Mouse (Mus musculus) forebrain, embryonic 16.5 days (tissue): ENCODE results near the gene Ube2cbp. TPM values are rescaled to one million over a fixed set of nuclear protein-coding genes. Genes with fewer than 3 reads are reported as not detected.
A peak's percentile ranks its signal among the peaks of the same experiment; 100 is the strongest.

Experiments used
- ATAC-seq: fragments of 200-750 bp; cut with Nextera tagmentation; 2 replicates; pipeline ENCODE4 v1.8.0; 2017; ENCODE audit warnings: mild to moderate bottlenecking, moderate library complexity
- H3K27ac ChIP-seq: fragments of 300-500 bp; sonication (generic); 2 replicates; pipeline ENCODE4 v1.5.1; 2014; ENCODE audit warnings: low read length, control low read depth
- H3K27me3 ChIP-seq: fragments of 300-500 bp; sonication (generic); replicated peaks from 2 replicates; pipeline ENCODE4 v1.6.1; 2014; ENCODE audit warnings: low read length; ENCODE audit not compliant: control insufficient read depth, insufficient read depth
- H3K36me3 ChIP-seq: fragments of 300-500 bp; sonication (generic); 2 replicates; pipeline ENCODE4 v1.6.1; 2014; ENCODE audit not compliant: control insufficient read depth, insufficient read depth
- H3K4me1 ChIP-seq: fragments of 300-500 bp; sonication (generic); replicated peaks from 2 replicates; pipeline ENCODE4 v1.6.1; 2014; ENCODE audit warnings: low read length; ENCODE audit not compliant: control insufficient read depth, insufficient read depth
- H3K4me2 ChIP-seq: fragments of 300-500 bp; sonication (generic); 2 replicates; pipeline ENCODE4 v1.6.1; 2014; ENCODE audit warnings: mild to moderate bottlenecking, low read length, control low read depth
- H3K4me3 ChIP-seq: fragments of 300-500 bp; sonication (generic); replicated peaks from 2 replicates; pipeline ENCODE4 v1.5.1; 2014; ENCODE audit warnings: mild to moderate bottlenecking, low read length, control low read depth
- H3K9ac ChIP-seq: fragments of 300-500 bp; sonication (generic); replicated peaks from 2 replicates; pipeline ENCODE4 v1.6.1; 2014; ENCODE audit warnings: low read depth, low read length, control low read depth
- H3K9me3 ChIP-seq: fragments of 300-500 bp; sonication (generic); 2 replicates; pipeline ENCODE4 v1.6.1; 2016; ENCODE audit warnings: low read length; ENCODE audit not compliant: control insufficient read depth
- WGBS: fragments of 180-500 bp; shearing (Covaris S2); extraction: QIAGEN DNeasy Blood & Tissue Kit; methylation state at CpG from one replicate; pipeline ENCODE4 v1.1.7; 2014; 5-methylcytosine and 5-hydroxymethylcytosine counted together
- polyA plus RNA-seq: library from polyadenylated mRNA; unstranded; fragments of >200 nt; fragmentation: Nextera tagmentation; extraction: Ambion mirVana; gene quantifications from 2 replicates; pipeline ENCODE4 v1.2.1, GENCODE M21; 2015

Gene Ube2cbp
- polyA plus RNA-seq, 1 experiment from 2014 or later = 5.1 TPM

GRCm38 (mm10) chr9:86442248-86442647 lies 22.5 kb downstream of the Ube2cbp start:
- H3K36me3 ChIP-seq = no peaks in the 10 kb centered on the region
- no peaks in the 10 kb centered on the region for H3K4me1 ChIP-seq
- no peaks in the 10 kb centered on the region for H3K27me3 ChIP-seq
- H3K9ac ChIP-seq = no peak overlapping the region
- H3K9me3 ChIP-seq = no peaks in the 10 kb centered on the region
- 77% methylated on average over 4 of the region's 4 CpGs for WGBS
- H3K4me3 ChIP-seq = no peak overlapping the region
- 0 out of 2 replicates have a peak, but pooled peaks have one; percentile 26 for ATAC-seq
- H3K27ac ChIP-seq = no peak overlapping the region
- no peak overlapping the region for H3K4me2 ChIP-seq

- Histone ChIP-seq H3K27me3 (no peaks in the 10 kb centered on the region), H3K9me3 (no peaks in the 10 kb centered on the region), H3K27ac (no peak overlapping the region), H3K9ac (no peak overlapping the region), H3K36me3 (no peaks in the 10 kb centered on the region), H3K4me3 (no peak overlapping the region), H3K4me1 (no peaks in the 10 kb centered on the region), H3K4me2 (no peak overlapping the region)
- WGBS = 51% methylated on average over 11 of the region's 11 CpGs
- ATAC-seq = no peak
Measured at GRCm38 (mm10) chr9:86438337-86439009, 26.3 kb downstream of the Ube2cbp start.

DNA sequence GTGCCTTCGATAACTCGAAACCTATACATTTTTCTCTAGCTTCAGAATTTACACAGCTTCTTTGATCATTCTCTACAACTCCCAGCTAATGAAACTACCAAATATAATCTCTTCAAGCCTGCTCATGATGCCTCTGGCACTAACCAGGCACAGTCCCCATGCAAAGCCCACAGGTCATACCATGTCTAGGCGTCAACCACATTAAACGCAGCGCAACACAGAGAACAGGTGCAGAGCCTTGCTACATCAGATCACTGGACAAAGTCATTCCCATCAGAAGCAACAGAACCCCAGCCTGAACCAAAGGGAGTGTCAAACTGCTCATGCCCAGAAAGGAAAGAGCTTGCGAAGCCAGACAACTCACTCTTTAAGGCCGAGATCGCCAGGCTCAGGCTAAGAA lies 28.1 kb downstream of the Ube2cbp start:
- Histone ChIP-seq H3K4me2 (no peak overlapping the region), H3K36me3 (no peaks in the 10 kb centered on the region), H3K9ac (no peak overlapping the region), H3K4me1 (no peaks in the 10 kb centered on the region), H3K27ac (no peak overlapping the region), H3K9me3 (no peaks in the 10 kb centered on the region), H3K4me3 (no peak overlapping the region), H3K27me3 (no peaks in the 10 kb centered on the region)
- ATAC-seq = no peak
- WGBS = 98% methylated on average over 8 of the region's 8 CpGs

GRCm38 (mm10) chr9:86435510-86435909 lies 29.2 kb downstream of the Ube2cbp start:
- no peak overlapping the region for H3K9ac ChIP-seq
- 95% methylated on average over 3 of the region's 3 CpGs for WGBS
- H3K9me3 ChIP-seq = no peaks in the 10 kb centered on the region
- H3K4me1 ChIP-seq = no peaks in the 10 kb centered on the region
- H3K27ac ChIP-seq = no peak overlapping the region
- H3K4me2 ChIP-seq = no peak overlapping the region
- no peak overlapping the region for H3K4me3 ChIP-seq
- H3K36me3 ChIP-seq = no peaks in the 10 kb centered on the region
- H3K27me3 ChIP-seq = no peaks in the 10 kb centered on the region
- no peak for ATAC-seq

DNA sequence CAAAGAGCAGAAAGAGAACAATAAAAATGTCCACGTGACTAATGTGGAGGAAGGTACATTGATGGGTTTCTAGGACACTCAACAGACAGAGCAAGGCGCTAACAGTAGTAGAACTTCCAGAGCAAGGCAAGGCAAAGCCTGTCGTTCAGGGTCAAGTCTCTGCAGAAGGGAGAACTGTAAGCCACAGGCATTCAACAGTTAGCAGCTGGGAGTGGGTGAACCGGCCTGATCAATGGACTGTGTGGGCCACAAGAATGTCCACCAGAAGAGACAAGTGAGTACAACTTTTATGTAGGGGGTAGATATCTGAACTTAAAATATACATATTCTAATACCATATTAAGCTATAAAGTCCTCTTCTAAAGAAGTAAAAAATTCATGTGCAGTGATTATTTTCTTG lies 41.4 kb downstream of the Ube2cbp start:
- Histone ChIP-seq H3K4me2 (no peak overlapping the region), H3K4me3 (no peak overlapping the region), H3K36me3 (no peaks in the 10 kb centered on the region), H3K4me1 (no peaks in the 10 kb centered on the region), H3K27me3 (no peaks in the 10 kb centered on the region), H3K27ac (no peak overlapping the region), H3K9me3 (no peaks in the 10 kb centered on the region), H3K9ac (no peak overlapping the region)
- WGBS = 87% methylated on average over 4 of the region's 4 CpGs
- ATAC-seq = no peak

- no peaks in the 10 kb centered on the region for H3K27me3 ChIP-seq
- H3K9me3 ChIP-seq = no peaks in the 10 kb centered on the region
- ATAC-seq = no peak
- H3K4me3 ChIP-seq = no peak overlapping the region
- no peak overlapping the region for H3K4me2 ChIP-seq
- WGBS = 79% methylated on average over 6 of the region's 6 CpGs
- no peaks in the 10 kb centered on the region for H3K36me3 ChIP-seq
- no peak overlapping the region for H3K9ac ChIP-seq
- H3K27ac ChIP-seq = no peak overlapping the region
- no peaks in the 10 kb centered on the region for H3K4me1 ChIP-seq
Measured at GRCm38 (mm10) chr9:86419366-86419765, 45.4 kb downstream of the Ube2cbp start.

- ATAC-seq = no peak
- Histone ChIP-seq H3K27me3 (no peaks in the 10 kb centered on the region), H3K36me3 (no peaks in the 10 kb centered on the region), H3K9me3 (no peaks in the 10 kb centered on the region), H3K4me2 (no peak overlapping the region), H3K4me3 (no peak overlapping the region), H3K9ac (no peak overlapping the region), H3K4me1 (no peaks in the 10 kb centered on the region), H3K27ac (no peak overlapping the region)
- 100% methylated on average over 1 of the region's 1 CpGs for WGBS
Measured at GRCm38 (mm10) chr9:86417971-86418370, 46.8 kb downstream of the Ube2cbp start.

GRCm38 (mm10) chr9:86395785-86396184 lies 69.0 kb downstream of the Ube2cbp start:
- no peaks in the 10 kb centered on the region for H3K9me3 ChIP-seq
- no peaks in the 10 kb centered on the region for H3K27me3 ChIP-seq
- H3K27ac ChIP-seq = no peak overlapping the region
- no peak for ATAC-seq
- no peak overlapping the region for H3K4me2 ChIP-seq
- no peaks in the 10 kb centered on the region for H3K4me1 ChIP-seq
- H3K9ac ChIP-seq = no peak overlapping the region
- no peak overlapping the region for H3K4me3 ChIP-seq
- H3K36me3 ChIP-seq = no peaks in the 10 kb centered on the region
- WGBS = 74% methylated on average over 6 of the region's 6 CpGs

DNA sequence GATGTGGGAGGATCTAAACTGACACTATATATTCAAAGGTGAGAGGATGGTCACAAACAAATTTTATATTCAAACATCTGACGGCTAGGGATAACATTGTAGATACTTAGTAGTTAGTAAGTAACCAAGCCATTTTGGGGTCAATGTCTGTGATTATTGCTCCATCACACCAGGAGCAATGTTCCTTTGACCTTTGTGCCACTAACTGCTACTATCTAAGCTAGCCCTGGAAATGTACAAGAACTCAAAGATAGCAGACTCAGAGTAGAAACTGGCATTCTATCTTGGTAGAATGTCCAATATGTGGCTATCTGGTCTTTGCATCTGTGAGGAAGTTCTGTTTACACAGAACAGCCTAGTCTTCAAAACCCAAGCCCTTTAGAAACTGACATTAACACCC lies 69.7 kb downstream of the Ube2cbp start:
- no peaks in the 10 kb centered on the region for H3K27me3 ChIP-seq
- WGBS = 94% methylated on average over 1 of the region's 1 CpGs

More for the DNA sequence above, 69.7 kb downstream of the Ube2cbp start:
- no peak overlapping the region for H3K27ac ChIP-seq
- H3K4me2 ChIP-seq = no peak overlapping the region
- no peaks in the 10 kb centered on the region for H3K9me3 ChIP-seq
- ATAC-seq = no peak
- H3K36me3 ChIP-seq = no peaks in the 10 kb centered on the region
- no peaks in the 10 kb centered on the region for H3K4me1 ChIP-seq
- H3K4me3 ChIP-seq = no peak overlapping the region
- no peak overlapping the region for H3K9ac ChIP-seq
